Mouse (Mus musculus) subcutaneous adipose tissue, adult 2 months (tissue): ENCODE measurements around the gene Mmp15. TPM values are rescaled to one million over a fixed set of nuclear protein-coding genes. Genes with fewer than 3 reads are reported as not detected.

Experiments
- polyA plus RNA-seq: library from polyadenylated mRNA; depleted of rRNA; stranded (reverse); fragments of >200 nt; gene quantifications from 2 replicates; pipeline ENCODE4 v1.2.3, GENCODE M21; 2012; ENCODE audit warnings: low replicate concordance; rRNA removed

Gene Mmp15
- 18.3 and 30.4 TPM in 2 replicates for polyA plus RNA-seq

GRCm38 (mm10) chr8:95352151-95352870 lies at the start of gene Mmp15:
Mmp15 (plus strand) TSS chr8:95352268.

GRCm38 (mm10) chr8:95306431-95306830 lies 45.6 kb upstream of the Mmp15 start, which contains the start of gene Cngb1:
Cngb1 (minus strand) TSS chr8:95306585.

GRCm38 (mm10) chr8:95310342-95310970 lies 41.6 kb upstream of the Mmp15 start, which contains the start of gene Tepp:
Tepp (plus strand) TSS chr8:95310566.

GRCm38 (mm10) chr8:95331720-95332436 lies 20.2 kb upstream of the Mmp15 start, which contains the start of the genes Zfp319 and Usb1:
Zfp319 (minus strand) TSS chr8:95331950.
Usb1 (plus strand) TSS chr8:95332284.

Other genes starting within 250 kb of the Mmp15 start
- gene Kifc3, start 149.5 kb upstream of the Mmp15 start, polyA plus RNA-seq = 33.4 and 41.1 TPM in 2 replicates
- 1.7 and 2.9 TPM in 2 replicates for gene Cngb1, start 45.7 kb upstream of the Mmp15 start, polyA plus RNA-seq
- not detected in 2 replicates for gene Tepp, start 41.7 kb upstream of the Mmp15 start, polyA plus RNA-seq
- gene Zfp319, start 20.3 kb upstream of the Mmp15 start, polyA plus RNA-seq = 6.8 and 14.3 TPM in 2 replicates
- gene Usb1, start 20.0 kb upstream of the Mmp15 start, polyA plus RNA-seq = 25.8 and 38.7 TPM in 2 replicates
- gene Cfap20, start 82.6 kb downstream of the Mmp15 start, polyA plus RNA-seq = 38.8 and 85.9 TPM in 2 replicates
- gene Csnk2a2, start 137.8 kb downstream of the Mmp15 start, polyA plus RNA-seq = 26.7 and 34.3 TPM in 2 replicates
- gene Ccdc113, start 181.8 kb downstream of the Mmp15 start, polyA plus RNA-seq = 0.27 TPM in 1 of 2 replicates, not detected in the other
- gene Prss54, start 224.1 kb downstream of the Mmp15 start, polyA plus RNA-seq = not detected in 2 replicates